Mouse (Mus musculus) kidney, postnatal 10 days (tissue): ENCODE results near the gene Olfr642.

Experiments used
- DNase-seq: peaks from one replicate; pipeline ENCODE4 v3.0.0; 2021; ENCODE audit warnings: mixed read lengths

Olfr642 gene

GRCm38 (mm10) chr7:104052566-104052965 lies at the start of gene Olfr642:
Gene Olfr642 (minus strand): TSS chr7:104052666.
- no peak for DNase-seq

- DNase-seq = no peak
Measured at GRCm38 (mm10) chr7:104085365-104085764, 32.9 kb upstream of the Olfr642 start, which contains the start of gene Olfr645. Gene Olfr645 (minus strand): TSS chr7:104085465.

DNA sequence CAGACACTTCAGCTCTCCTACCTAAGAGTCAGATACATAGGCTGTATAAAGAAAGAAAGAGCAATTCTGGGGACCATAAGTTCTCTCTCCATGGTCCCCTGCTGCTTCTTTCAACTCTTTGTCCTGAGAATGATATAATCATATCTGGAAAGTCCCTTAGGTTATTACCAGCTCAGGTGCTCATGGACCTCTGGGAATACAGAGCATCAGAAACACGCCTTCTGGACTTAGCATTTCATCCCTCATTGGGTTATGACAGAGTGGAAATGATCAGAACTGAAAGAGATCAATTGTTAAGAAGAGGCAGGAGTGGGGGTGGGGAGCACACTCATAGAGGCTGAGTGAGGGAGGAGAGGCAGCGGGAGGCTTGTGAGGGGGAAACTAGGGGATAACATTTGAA lies 19.3 kb upstream of the Olfr642 start, which contains the start of gene Olfr644:
Gene Olfr644 (minus strand): TSS at position 101 of the 400 bp plus-strand sequence.
- no peak for DNase-seq

DNA sequence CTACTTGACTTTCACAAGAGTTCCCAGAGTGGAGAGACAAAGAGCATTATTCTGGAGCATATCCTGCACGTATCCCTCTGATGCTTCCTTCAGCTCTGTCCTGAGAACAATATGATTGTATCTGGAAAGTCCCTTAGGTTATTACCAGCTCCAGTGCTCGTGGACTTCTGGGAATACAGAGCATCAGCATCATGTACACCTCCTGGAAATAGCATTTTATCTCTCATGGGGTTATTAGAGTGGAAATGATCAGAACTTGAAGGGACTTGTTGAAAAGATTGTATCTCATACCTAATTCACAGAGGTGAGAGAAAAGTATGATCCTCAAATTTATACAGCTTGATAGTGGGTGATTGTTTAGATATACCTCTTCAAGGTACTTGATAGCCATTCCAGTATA lies 8.9 kb upstream of the Olfr642 start, which contains the start of gene 4930516K23Rik:
Gene 4930516K23Rik (minus strand): TSS at position 101 of the 400 bp plus-strand sequence.
- no peak for DNase-seq

GRCm38 (mm10) chr7:104059215-104059614 lies 6.7 kb upstream of the Olfr642 start:
- DNase-seq = no peak

DNA sequence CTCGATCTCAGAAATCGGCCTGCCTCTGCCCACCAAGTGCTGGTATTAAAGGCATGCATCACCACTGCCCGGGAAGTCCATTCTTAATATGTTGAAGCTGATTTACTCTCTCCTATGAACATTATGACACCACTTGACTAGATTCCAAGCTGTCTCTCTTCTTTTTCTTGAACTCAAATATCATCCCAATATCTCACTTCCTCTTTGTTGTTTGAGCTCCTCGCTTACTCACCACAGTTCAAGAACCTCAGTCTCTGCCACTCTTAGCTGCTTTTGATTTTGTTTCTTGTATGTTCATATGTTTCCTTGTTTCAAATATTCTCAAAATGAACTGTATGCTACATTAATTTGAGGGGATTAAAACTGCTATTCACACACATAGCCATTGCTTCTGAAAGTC lies 1.7 kb downstream of the Olfr642 start:
- DNase-seq = no peak

- no peak for DNase-seq
Measured at GRCm38 (mm10) chr7:104035145-104035544, 17.3 kb downstream of the Olfr642 start, which contains the start of gene Olfr641. Gene Olfr641 (plus strand): TSS chr7:104035445.

DNA sequence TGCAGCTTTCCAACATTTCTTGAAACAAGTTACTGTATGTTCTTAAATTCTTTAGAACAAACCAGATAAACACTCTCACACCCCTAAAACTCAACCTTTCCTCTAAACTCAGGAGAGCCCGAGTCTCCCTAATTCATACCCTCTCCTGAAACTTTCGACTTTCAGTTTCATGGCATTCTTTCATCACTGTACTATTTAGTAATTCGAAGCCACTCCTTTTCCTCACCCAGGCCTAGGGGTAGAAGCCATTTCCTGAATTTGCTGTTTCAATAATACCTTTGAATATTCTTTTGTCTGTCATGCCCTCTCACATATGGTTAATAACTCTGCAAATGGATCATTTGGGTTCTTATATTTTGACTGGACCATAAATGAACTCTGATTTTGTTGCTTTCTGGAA lies 25.5 kb downstream of the Olfr642 start:
- no peak for DNase-seq

DNA sequence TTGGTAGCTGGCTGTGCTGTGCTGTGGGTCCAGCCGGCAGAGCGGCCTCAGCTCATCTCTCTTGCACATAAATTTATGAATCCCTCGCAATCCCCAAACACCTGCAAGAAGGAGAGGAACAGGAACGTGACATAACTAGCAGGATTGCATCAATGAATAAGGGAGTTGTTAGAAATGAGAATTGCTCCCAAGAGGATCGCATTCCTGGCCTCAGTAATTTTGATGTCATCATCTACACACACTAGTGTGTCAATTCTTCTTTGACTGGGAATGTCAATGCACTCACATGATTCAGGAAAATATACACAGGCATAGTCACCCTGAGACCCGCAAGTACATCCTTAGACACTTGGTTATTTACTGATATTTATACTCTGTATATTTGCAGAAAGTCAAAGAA lies 27.0 kb downstream of the Olfr642 start, which contains the start of gene Olfr640:
Gene Olfr640 (minus strand): TSS at position 101 of the 400 bp plus-strand sequence.
- DNase-seq = no peak

GRCm38 (mm10) chr7:104021651-104022050 lies 30.8 kb downstream of the Olfr642 start:
- DNase-seq = no peak

GRCm38 (mm10) chr7:104018953-104019352 lies 33.5 kb downstream of the Olfr642 start:
- no peak for DNase-seq

DNA sequence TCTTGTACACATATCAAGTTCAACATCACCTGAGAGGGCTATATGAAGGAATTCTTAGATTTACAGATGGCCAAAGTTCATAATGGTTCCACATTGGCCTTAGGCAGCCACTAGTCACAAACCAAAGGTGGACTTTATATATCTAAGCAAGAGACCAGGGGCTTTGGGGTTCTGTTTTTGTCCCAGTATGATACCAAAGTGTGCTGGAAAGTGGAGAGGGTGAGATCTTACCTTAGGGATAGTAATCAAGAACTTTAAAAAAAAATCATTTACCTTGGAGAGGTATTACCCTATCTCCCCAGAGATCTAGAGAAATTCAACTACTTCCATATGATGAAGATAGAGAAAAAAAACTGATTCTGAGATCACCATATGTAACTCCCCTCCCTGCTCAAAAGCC lies 35.3 kb downstream of the Olfr642 start, which contains the start of gene Olfr639:
Gene Olfr639 (minus strand): TSS at position 101 of the 400 bp plus-strand sequence.
- no peak for DNase-seq

- DNase-seq = no peak
Measured at GRCm38 (mm10) chr7:103999124-103999523, 53.3 kb downstream of the Olfr642 start.

DNA sequence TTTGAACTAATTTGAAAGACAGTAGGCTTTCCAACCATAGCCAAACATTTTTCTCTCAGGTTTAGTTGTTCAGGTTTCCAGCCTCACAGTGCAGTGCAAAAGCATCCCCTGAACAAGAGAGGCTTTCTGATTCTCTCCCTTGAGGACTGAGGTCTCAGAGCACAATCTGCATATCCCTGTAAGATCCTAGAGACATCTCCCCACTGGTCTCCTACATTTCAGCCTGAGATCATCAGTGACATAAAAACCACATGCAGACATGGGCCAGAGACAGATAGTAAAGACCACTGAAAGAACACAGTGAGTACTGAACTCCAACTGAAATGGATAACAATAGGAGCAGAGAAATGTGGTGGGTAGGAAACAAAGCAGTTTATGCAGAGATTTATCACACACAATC lies 54.0 kb downstream of the Olfr642 start, which contains the start of gene Olfr638:
Gene Olfr638 (plus strand): TSS at position 301 of the 400 bp plus-strand sequence.
- no peak for DNase-seq
